Mouse (Mus musculus): ENCODE results near the gene Smad1. TPM values are rescaled to one million over a fixed set of nuclear protein-coding genes. Genes with fewer than 3 reads are reported as not detected.

Smad1 gene
- total and polyA plus RNA-seq, 3 experiments: 1.5 to 2.9 (median 2.1) TPM

- Histone ChIP-seq H3K9me3 (replicated peaks) (peaks cover 2% of the 10 kb centered on the region), H3K4me1 (ENCODE audit: insufficient read depth, low read depth, low read length) (peaks cover 37% of the 10 kb centered on the region), H3K4me3 (ENCODE audit: low read depth, low read length) (no peak overlapping the region), H3K27me3 (ENCODE audit: insufficient read depth, low read length) (peaks cover 23% of the 10 kb centered on the region), H3K36me3 (replicated peaks) (no peaks in the 10 kb centered on the region)
- TF ChIP-seq POLR2AphosphoS5 (IDR thresholded peaks at IDR 0.05; ENCODE audit: insufficient replicate concordance, low read depth, low read length): no peak
- TF ChIP-seq GATA1 (IDR thresholded peaks at IDR 0.05; ENCODE audit: borderline replicate concordance, low read length): no peak
- TF ChIP-seq CTCF (IDR thresholded peaks at IDR 0.05; ENCODE audit: low read depth, low read length): no peak
- TF ChIP-seq TAL1 (conservative IDR thresholded peaks at IDR 0.05; ENCODE audit: low read depth, low read length): no peak
- no peak for TF ChIP-seq GATA2 (IDR thresholded peaks at IDR 0.05; ENCODE audit: borderline replicate concordance, low read depth, low read length)
- ATAC-seq (ENCODE audit: extremely low read depth, insufficient number of reproducible peaks, low FRiP score, poor library complexity, severe bottlenecking) (no peak), DNase-seq (ENCODE audit: low spot score) (no peak)
Measured at GRCm38 (mm10) chr8:79393215-79393614, 6.1 kb downstream of the Smad1 start.

DNA sequence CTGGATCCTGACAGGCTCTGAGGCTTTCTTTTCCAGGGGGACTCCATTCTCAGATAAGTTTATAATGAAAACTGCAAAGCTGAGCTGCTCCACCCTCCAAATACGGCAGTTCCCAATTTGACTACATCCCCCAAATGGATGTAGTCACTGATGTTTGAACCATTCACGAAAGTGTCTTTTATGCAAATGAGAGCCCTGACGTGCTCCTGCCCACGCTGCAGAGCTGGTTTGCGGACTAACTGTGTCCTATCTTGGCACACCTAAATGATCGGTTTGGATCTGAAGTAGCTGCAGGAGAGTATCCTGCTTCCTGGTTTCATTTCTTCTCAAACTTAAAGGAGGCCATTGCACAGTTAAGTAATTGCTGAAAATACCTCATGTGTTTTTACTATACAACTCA is 6.7 kb downstream of the Smad1 start:
- TF ChIP-seq POLR2AphosphoS5 (IDR thresholded peaks at IDR 0.05; ENCODE audit: insufficient replicate concordance, low read depth, low read length) (no peak), TAL1 (conservative IDR thresholded peaks at IDR 0.05; ENCODE audit: low read depth, low read length) (no peak), GATA1 (IDR thresholded peaks at IDR 0.05; ENCODE audit: borderline replicate concordance, low read length) (no peak), CTCF (IDR thresholded peaks at IDR 0.05; ENCODE audit: low read depth, low read length) (no peak), GATA2 (IDR thresholded peaks at IDR 0.05; ENCODE audit: borderline replicate concordance, low read depth, low read length) (no peak)
- peak; percentile 25; the same call in 1 of the 2 replicates for ATAC-seq (ENCODE audit: extremely low read depth, insufficient number of reproducible peaks, low FRiP score, poor library complexity, severe bottlenecking)
- peaks cover 41% of the 10 kb centered on the region for H3K4me1 ChIP-seq (ENCODE audit: insufficient read depth, low read depth, low read length)
- no peaks in the 10 kb centered on the region for H3K36me3 ChIP-seq (replicated peaks)
- no peaks in the 10 kb centered on the region for H3K9me3 ChIP-seq (replicated peaks)
- DNase-seq (ENCODE audit: low spot score): no peak
- H3K4me3 ChIP-seq (ENCODE audit: low read depth, low read length): no peak overlapping the region; the same call in 1 of the 2 replicates
- H3K27me3 ChIP-seq (ENCODE audit: insufficient read depth, low read length): peaks cover 21% of the 10 kb centered on the region

- Histone ChIP-seq H3K4me1 (ENCODE audit: insufficient read depth, low read depth, low read length) (peaks cover 41% of the 10 kb centered on the region), H3K9me3 (replicated peaks) (peaks cover under 1% of the 10 kb centered on the region; the same call in 1 of the 2 replicates), H3K4me3 (ENCODE audit: low read depth, low read length) (no peak overlapping the region), H3K36me3 (replicated peaks) (no peaks in the 10 kb centered on the region), H3K27me3 (ENCODE audit: insufficient read depth, low read length) (peaks cover 22% of the 10 kb centered on the region; the same call in 1 of the 2 replicates)
- ATAC-seq (ENCODE audit: extremely low read depth, insufficient number of reproducible peaks, low FRiP score, poor library complexity, severe bottlenecking) (no peak), DNase-seq (ENCODE audit: low spot score) (no peak)
- TF ChIP-seq TAL1 (conservative IDR thresholded peaks at IDR 0.05; ENCODE audit: low read depth, low read length) (no peak), CTCF (IDR thresholded peaks at IDR 0.05; ENCODE audit: low read depth, low read length) (no peak), GATA1 (IDR thresholded peaks at IDR 0.05; ENCODE audit: borderline replicate concordance, low read length) (no peak), POLR2AphosphoS5 (IDR thresholded peaks at IDR 0.05; ENCODE audit: insufficient replicate concordance, low read depth, low read length) (no peak), GATA2 (IDR thresholded peaks at IDR 0.05; ENCODE audit: borderline replicate concordance, low read depth, low read length) (no peak)
Measured at GRCm38 (mm10) chr8:79391454-79391853, 7.9 kb downstream of the Smad1 start.

GRCm38 (mm10) chr8:79389074-79389786 is 10.1 kb downstream of the Smad1 start:
- Histone ChIP-seq H3K36me3 (replicated peaks) (no peaks in the 10 kb centered on the region), H3K4me1 (ENCODE audit: insufficient read depth, low read depth, low read length) (peaks cover 35% of the 10 kb centered on the region), H3K9me3 (replicated peaks) (peaks cover 3% of the 10 kb centered on the region; the same call in 1 of the 2 replicates), H3K4me3 (ENCODE audit: low read depth, low read length) (no peak overlapping the region), H3K27me3 (ENCODE audit: insufficient read depth, low read length) (peaks cover 32% of the 10 kb centered on the region; the same call in 1 of the 2 replicates)
- DNase-seq (ENCODE audit: low spot score) (no peak), ATAC-seq (ENCODE audit: extremely low read depth, insufficient number of reproducible peaks, low FRiP score, poor library complexity, severe bottlenecking) (no peak)
- no peak for TF ChIP-seq GATA1 (IDR thresholded peaks at IDR 0.05; ENCODE audit: borderline replicate concordance, low read length)
- no peak for TF ChIP-seq CTCF (IDR thresholded peaks at IDR 0.05; ENCODE audit: low read depth, low read length)
- no peak for TF ChIP-seq POLR2AphosphoS5 (IDR thresholded peaks at IDR 0.05; ENCODE audit: insufficient replicate concordance, low read depth, low read length)
- TF ChIP-seq TAL1 (conservative IDR thresholded peaks at IDR 0.05; ENCODE audit: low read depth, low read length): no peak
- no peak for TF ChIP-seq GATA2 (IDR thresholded peaks at IDR 0.05; ENCODE audit: borderline replicate concordance, low read depth, low read length)

GRCm38 (mm10) chr8:79386831-79387230 is 12.5 kb downstream of the Smad1 start:
- Histone ChIP-seq H3K36me3 (replicated peaks) (no peaks in the 10 kb centered on the region), H3K4me3 (ENCODE audit: low read depth, low read length) (no peak overlapping the region), H3K9me3 (replicated peaks) (peaks cover 3% of the 10 kb centered on the region; the same call in 1 of the 2 replicates), H3K4me1 (ENCODE audit: insufficient read depth, low read depth, low read length) (peaks cover 28% of the 10 kb centered on the region), H3K27me3 (ENCODE audit: insufficient read depth, low read length) (peaks cover 36% of the 10 kb centered on the region)
- DNase-seq (ENCODE audit: low spot score): no peak
- no peak for ATAC-seq (ENCODE audit: extremely low read depth, insufficient number of reproducible peaks, low FRiP score, poor library complexity, severe bottlenecking)
- TF ChIP-seq GATA2 (IDR thresholded peaks at IDR 0.05; ENCODE audit: borderline replicate concordance, low read depth, low read length) (no peak), POLR2AphosphoS5 (IDR thresholded peaks at IDR 0.05; ENCODE audit: insufficient replicate concordance, low read depth, low read length) (no peak), CTCF (IDR thresholded peaks at IDR 0.05; ENCODE audit: low read depth, low read length) (no peak), TAL1 (conservative IDR thresholded peaks at IDR 0.05; ENCODE audit: low read depth, low read length) (no peak), GATA1 (IDR thresholded peaks at IDR 0.05; ENCODE audit: borderline replicate concordance, low read length) (no peak)

GRCm38 (mm10) chr8:79386358-79386757 is 13.0 kb downstream of the Smad1 start:
- H3K4me3 ChIP-seq (ENCODE audit: low read depth, low read length): no peak overlapping the region
- no peaks in the 10 kb centered on the region for H3K36me3 ChIP-seq (replicated peaks)
- peaks cover 3% of the 10 kb centered on the region; the same call in 1 of the 2 replicates for H3K9me3 ChIP-seq (replicated peaks)
- ATAC-seq (ENCODE audit: extremely low read depth, insufficient number of reproducible peaks, low FRiP score, poor library complexity, severe bottlenecking): no peak
- TF ChIP-seq CTCF (IDR thresholded peaks at IDR 0.05; ENCODE audit: low read depth, low read length) (no peak), GATA2 (IDR thresholded peaks at IDR 0.05; ENCODE audit: borderline replicate concordance, low read depth, low read length) (no peak), GATA1 (IDR thresholded peaks at IDR 0.05; ENCODE audit: borderline replicate concordance, low read length) (no peak), TAL1 (conservative IDR thresholded peaks at IDR 0.05; ENCODE audit: low read depth, low read length) (no peak), POLR2AphosphoS5 (IDR thresholded peaks at IDR 0.05; ENCODE audit: insufficient replicate concordance, low read depth, low read length) (no peak)
- H3K27me3 ChIP-seq (ENCODE audit: insufficient read depth, low read length): peaks cover 36% of the 10 kb centered on the region
- peaks cover 28% of the 10 kb centered on the region for H3K4me1 ChIP-seq (ENCODE audit: insufficient read depth, low read depth, low read length)
- DNase-seq (ENCODE audit: low spot score): no peak
